Comparison of ENCODE assay signal across 30 mouse cellular contexts in the genomic region with DNA sequence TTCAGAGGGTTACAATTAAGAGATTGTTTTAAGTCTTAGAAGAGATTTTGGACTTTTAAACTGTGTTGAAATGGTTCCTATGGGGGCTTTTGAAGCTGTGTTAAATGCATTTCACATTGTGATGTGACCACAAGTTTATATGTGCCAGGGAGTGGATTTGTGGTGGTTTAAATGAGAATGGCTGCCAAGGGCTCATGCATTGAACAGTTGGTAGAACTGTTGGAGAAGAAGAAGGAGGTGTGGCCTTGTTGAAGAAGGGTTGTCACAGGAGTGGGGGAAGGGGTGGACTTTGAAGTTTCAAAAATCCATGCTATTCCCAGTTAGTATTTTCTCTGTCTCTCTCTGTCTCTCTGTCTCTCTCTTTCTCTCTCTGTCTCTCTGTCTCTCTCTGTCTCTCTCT. TPM values are rescaled to one million over a fixed set of nuclear protein-coding genes. Genes with fewer than 3 reads are reported as not detected.
"Had no signal": no experiment of that assay in that cellular context is flagged by ENCODE, and none has a peak within 500 bp of the region (broad histone marks: within the 10 kb centered on the region; RNA-seq: fewer than 3 reads in every experiment).

No protein-coding gene starts in this region.

- H3K9me3 ChIP-seq: embryonic facial prominence, embryonic 12.5 days; embryonic facial prominence, embryonic 13.5 days; embryonic facial prominence, embryonic 15.5 days; forebrain, embryonic 10.5 days; forebrain, embryonic 12.5 days; forebrain, embryonic 13.5 days; forebrain, embryonic 15.5 days had no signal

- H3K27ac ChIP-seq: embryonic facial prominence, embryonic 12.5 days; embryonic facial prominence, embryonic 13.5 days; embryonic facial prominence, embryonic 15.5 days; forebrain, embryonic 10.5 days; forebrain, embryonic 12.5 days; forebrain, embryonic 13.5 days; forebrain, embryonic 15.5 days; gastrocnemius, adult 2 months; heart, adult 2 months had no signal

- DNase-seq: cerebellum, adult 2 months; cerebellum, adult 8-10 months; cerebellum, adult 9-10 months; cerebellum, adult 9-11 months; cerebellum, postnatal 10 days; cerebellum, postnatal 14 days; cerebellum, postnatal 25 days; cerebellum, postnatal 36 days; embryo, embryonic 11 days; forebrain, postnatal 0 days; gastrocnemius, adult 2 months; gastrocnemius, postnatal 10 days; gastrocnemius, postnatal 25 days; gastrocnemius, postnatal 36 days had no signal

- H3K4me3 ChIP-seq: embryonic facial prominence, embryonic 12.5 days; embryonic facial prominence, embryonic 13.5 days; embryonic facial prominence, embryonic 15.5 days; erythroblast, embryonic 14.5 days; forebrain, embryonic 10.5 days; forebrain, embryonic 12.5 days; forebrain, embryonic 13.5 days; forebrain, embryonic 15.5 days; gastrocnemius, adult 2 months; heart, adult 2 months had no signal

- H3K4me1 ChIP-seq: embryonic facial prominence, embryonic 12.5 days; embryonic facial prominence, embryonic 13.5 days; embryonic facial prominence, embryonic 15.5 days; forebrain, embryonic 10.5 days; forebrain, embryonic 12.5 days; forebrain, embryonic 13.5 days; forebrain, embryonic 15.5 days had no signal

- H3K4me2 ChIP-seq: embryonic facial prominence, embryonic 12.5 days; embryonic facial prominence, embryonic 13.5 days; embryonic facial prominence, embryonic 15.5 days; forebrain, embryonic 12.5 days; forebrain, embryonic 13.5 days; forebrain, embryonic 15.5 days had no signal

- ATAC-seq: forebrain, embryonic 13.5 days; forebrain, embryonic 14.5 days; forebrain, embryonic 15.5 days; forebrain, embryonic 16.5 days; forebrain, postnatal 0 days had no signal

- H3K36me3 ChIP-seq: embryonic facial prominence, embryonic 12.5 days; embryonic facial prominence, embryonic 13.5 days; embryonic facial prominence, embryonic 15.5 days; forebrain, embryonic 10.5 days; forebrain, embryonic 12.5 days; forebrain, embryonic 15.5 days had no signal

- H3K27me3 ChIP-seq: embryonic facial prominence, embryonic 12.5 days; embryonic facial prominence, embryonic 13.5 days; embryonic facial prominence, embryonic 15.5 days; forebrain, embryonic 12.5 days; forebrain, embryonic 13.5 days; forebrain, embryonic 15.5 days had no signal

- H3K9ac ChIP-seq: embryonic facial prominence, embryonic 12.5 days; embryonic facial prominence, embryonic 13.5 days; embryonic facial prominence, embryonic 15.5 days; forebrain, embryonic 12.5 days; forebrain, embryonic 13.5 days; forebrain, embryonic 15.5 days; forebrain, postnatal 0 days had no signal

RNA-seq across cellular contexts. Expression of a gene that starts 23.7 kb away (rescaled TPM):
- polyA plus RNA-seq: cerebellum, adult 2 months; cortical plate, adult 2 months; embryonic facial prominence, embryonic 11.5 days; embryonic facial prominence, embryonic 12.5 days; embryonic facial prominence, embryonic 13.5 days; embryonic facial prominence, embryonic 15.5 days; erythroblast, embryonic 14.5 days; forebrain, embryonic 10.5 days; forebrain, embryonic 11.5 days; forebrain, embryonic 12.5 days; forebrain, embryonic 13.5 days; forebrain, embryonic 14.5 days; forebrain, embryonic 15.5 days; forebrain, embryonic 16.5 days; forebrain, postnatal 0 days; frontal cortex, adult 2 months; gonadal fat pad, adult 2 months; heart, adult 2 months had no signal

RNA-seq across cellular contexts. Expression of a gene that starts 24.6 kb away (rescaled TPM):
- polyA plus RNA-seq: erythroblast, embryonic 14.5 days had no signal
